ENCODE assay signal across 18 mouse cellular contexts in the genomic region with DNA sequence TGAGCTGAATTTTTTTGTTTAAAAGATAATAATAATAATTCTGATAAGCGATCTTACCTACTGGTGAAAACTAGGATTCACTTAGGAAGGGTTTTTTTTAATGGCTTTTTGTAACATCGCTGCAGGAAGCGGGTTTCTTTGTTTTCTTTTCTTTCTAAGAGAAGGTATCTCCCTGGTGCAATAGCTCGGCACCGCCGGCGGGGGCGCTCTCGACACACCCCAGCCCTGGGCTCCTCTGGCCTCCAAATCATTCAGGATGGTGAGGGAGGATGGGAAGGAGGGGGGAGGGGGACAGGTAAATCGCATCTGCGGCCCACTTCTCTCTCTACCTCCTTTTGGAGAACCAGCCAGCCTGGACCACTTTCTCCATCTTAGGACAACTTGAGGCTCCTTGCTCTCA.
A peak's percentile ranks its signal among the peaks of the same experiment; 100 is the strongest.
DNase-seq lines count a peak whose midpoint lies in the region; ATAC-seq and TF ChIP-seq lines count a peak whose summit lies in the region.
"Had no signal": no experiment of that assay in that cellular context is flagged by ENCODE, and none has a peak within 500 bp of the region (broad histone marks: within the 10 kb centered on the region; RNA-seq: fewer than 3 reads in every experiment).

No protein-coding gene starts in this region.

- no peaks in the 10 kb centered on the region for H3K36me3 ChIP-seq in forebrain, postnatal 0 days (ENCODE audit: insufficient read depth)
- no peaks in the 10 kb centered on the region for H3K36me3 ChIP-seq in forebrain, embryonic 15.5 days
- H3K36me3 ChIP-seq in midbrain, embryonic 11.5 days (ENCODE audit: control insufficient read depth, insufficient read depth, low read length), result no peaks in the 10 kb centered on the region
- H3K36me3 ChIP-seq in midbrain, embryonic 14.5 days (ENCODE audit: control insufficient read depth, insufficient read depth, low read length), result no peaks in the 10 kb centered on the region
- H3K36me3 ChIP-seq in hindbrain, embryonic 12.5 days, result no peaks in the 10 kb centered on the region
- H3K36me3 ChIP-seq: embryonic facial prominence, embryonic 10.5 days; heart, embryonic 13.5 days; hindbrain, embryonic 10.5 days; intestine, embryonic 15.5 days; liver, embryonic 13.5 days had no signal

- DNase-seq in forebrain, postnatal 0 days, result no peak
- peak; percentile 72 for DNase-seq in midbrain, embryonic 11.5 days (ENCODE audit: low spot score, missing footprints)
- no peak for DNase-seq in midbrain, embryonic 14.5 days
- peak; percentile 56 for DNase-seq in testis, postnatal 14 days (ENCODE audit: low spot score)
- DNase-seq in kidney, postnatal 14 days, result no peak
- DNase-seq: adrenal gland, adult 8-10 months; kidney, postnatal 25 days; liver, embryonic 13.5 days; lung, postnatal 14 days had no signal

- no peak overlapping the region for H3K9ac ChIP-seq in forebrain, postnatal 0 days
- H3K9ac ChIP-seq in forebrain, embryonic 15.5 days (replicated peaks), result no peak overlapping the region
- H3K9ac ChIP-seq in midbrain, embryonic 11.5 days (ENCODE audit: low read length), result no peak overlapping the region
- no peak overlapping the region for H3K9ac ChIP-seq in midbrain, embryonic 14.5 days (replicated peaks; ENCODE audit: low read length)
- H3K9ac ChIP-seq in hindbrain, embryonic 12.5 days, result no peak overlapping the region
- H3K9ac ChIP-seq: heart, embryonic 13.5 days; intestine, embryonic 15.5 days; liver, embryonic 13.5 days had no signal

- no peak overlapping the region for H3K4me3 ChIP-seq in forebrain, postnatal 0 days (ENCODE audit: low read depth, low read length)
- no peak overlapping the region for H3K4me3 ChIP-seq in forebrain, embryonic 15.5 days
- H3K4me3 ChIP-seq in midbrain, embryonic 11.5 days (ENCODE audit: low read depth, low read length), result no peak overlapping the region
- H3K4me3 ChIP-seq in midbrain, embryonic 14.5 days (replicated peaks; ENCODE audit: low read depth, low read length), result no peak overlapping the region
- H3K4me3 ChIP-seq in hindbrain, embryonic 12.5 days, result no peak overlapping the region
- H3K4me3 ChIP-seq: embryonic facial prominence, embryonic 10.5 days; erythroblast, embryonic 14.5 days; heart, embryonic 13.5 days; hindbrain, embryonic 10.5 days; intestine, embryonic 15.5 days; liver, embryonic 13.5 days; myocyte had no signal

- no peaks in the 10 kb centered on the region for H3K4me1 ChIP-seq in forebrain, postnatal 0 days (ENCODE audit: insufficient read depth)
- peaks cover 10% of the 10 kb centered on the region for H3K4me1 ChIP-seq in forebrain, embryonic 15.5 days
- no peaks in the 10 kb centered on the region for H3K4me1 ChIP-seq in midbrain, embryonic 11.5 days (ENCODE audit: control insufficient read depth, insufficient read depth, low read length)
- no peaks in the 10 kb centered on the region for H3K4me1 ChIP-seq in midbrain, embryonic 14.5 days (ENCODE audit: control insufficient read depth, insufficient read depth, low read length)
- no peaks in the 10 kb centered on the region for H3K4me1 ChIP-seq in hindbrain, embryonic 12.5 days
- H3K4me1 ChIP-seq: intestine, embryonic 15.5 days; liver, embryonic 13.5 days had no signal

- no peaks in the 10 kb centered on the region for H3K27me3 ChIP-seq in forebrain, postnatal 0 days (ENCODE audit: insufficient read depth, low read length)
- no peaks in the 10 kb centered on the region for H3K27me3 ChIP-seq in forebrain, embryonic 15.5 days
- H3K27me3 ChIP-seq in midbrain, embryonic 11.5 days (ENCODE audit: control insufficient read depth, insufficient read depth, low read length), result no peaks in the 10 kb centered on the region
- no peaks in the 10 kb centered on the region for H3K27me3 ChIP-seq in midbrain, embryonic 14.5 days (ENCODE audit: control insufficient read depth, insufficient read depth, low read length)
- no peaks in the 10 kb centered on the region for H3K27me3 ChIP-seq in hindbrain, embryonic 12.5 days
- H3K27me3 ChIP-seq: heart, embryonic 13.5 days; intestine, embryonic 15.5 days; liver, embryonic 13.5 days had no signal

- no peak overlapping the region for H3K27ac ChIP-seq in forebrain, postnatal 0 days (ENCODE audit: low read depth, low read length)
- no peak overlapping the region for H3K27ac ChIP-seq in forebrain, embryonic 15.5 days (replicated peaks)
- H3K27ac ChIP-seq in midbrain, embryonic 11.5 days (ENCODE audit: low read depth, low read length), result no peak overlapping the region
- H3K27ac ChIP-seq in midbrain, embryonic 14.5 days (replicated peaks; ENCODE audit: low read depth, low read length), result no peak overlapping the region
- H3K27ac ChIP-seq in hindbrain, embryonic 12.5 days, result no peak overlapping the region
- H3K27ac ChIP-seq: embryonic facial prominence, embryonic 10.5 days; heart, embryonic 13.5 days; hindbrain, embryonic 10.5 days; intestine, embryonic 15.5 days; liver, embryonic 13.5 days had no signal

- TF ChIP-seq CTCF in forebrain, postnatal 0 days (IDR thresholded peaks at IDR 0.05; ENCODE audit: low read depth), result peak; percentile 21; the same call in 1 of the 2 replicates

- no peak overlapping the region for H3K4me2 ChIP-seq in forebrain, postnatal 0 days (ENCODE audit: low read depth)
- H3K4me2 ChIP-seq in forebrain, embryonic 15.5 days (replicated peaks), result no peak overlapping the region
- no peak overlapping the region for H3K4me2 ChIP-seq in midbrain, embryonic 11.5 days
- H3K4me2 ChIP-seq in midbrain, embryonic 14.5 days (ENCODE audit: low read length), result no peak overlapping the region
- H3K4me2 ChIP-seq in hindbrain, embryonic 12.5 days (replicated peaks), result no peak overlapping the region
- H3K4me2 ChIP-seq: heart, embryonic 13.5 days; intestine, embryonic 15.5 days; liver, embryonic 13.5 days had no signal

- no peaks in the 10 kb centered on the region for H3K9me3 ChIP-seq in forebrain, postnatal 0 days (ENCODE audit: low read length)
- no peaks in the 10 kb centered on the region for H3K9me3 ChIP-seq in forebrain, embryonic 15.5 days
- no peaks in the 10 kb centered on the region for H3K9me3 ChIP-seq in midbrain, embryonic 11.5 days (ENCODE audit: control insufficient read depth, low read length)
- H3K9me3 ChIP-seq in midbrain, embryonic 14.5 days (ENCODE audit: control insufficient read depth, low read length), result no peaks in the 10 kb centered on the region
- H3K9me3 ChIP-seq in hindbrain, embryonic 12.5 days (replicated peaks), result no peaks in the 10 kb centered on the region
- H3K9me3 ChIP-seq: embryonic facial prominence, embryonic 10.5 days; hindbrain, embryonic 10.5 days; intestine, embryonic 15.5 days had no signal

- ATAC-seq in forebrain, postnatal 0 days, result no peak
- ATAC-seq in forebrain, embryonic 15.5 days (replicated peaks), result no peak
- no peak for ATAC-seq in midbrain, embryonic 11.5 days (ENCODE audit: low FRiP score)
- no peak for ATAC-seq in midbrain, embryonic 14.5 days (ENCODE audit: low FRiP score, low TSS enrichment)
- ATAC-seq in frontal cortex, adult (ENCODE audit: low TSS enrichment), result no peak
- no peak for ATAC-seq in hindbrain, embryonic 12.5 days (ENCODE audit: low FRiP score)
- ATAC-seq: intestine, embryonic 15.5 days had no signal

- WGBS in forebrain, postnatal 0 days, result 71% methylated on average over 11 of the region's 11 CpGs
- 68% methylated on average over 11 of the region's 11 CpGs for WGBS in forebrain, embryonic 15.5 days
- 66% methylated on average over 11 of the region's 11 CpGs for WGBS in midbrain, embryonic 11.5 days
- 62% methylated on average over 11 of the region's 11 CpGs for WGBS in midbrain, embryonic 14.5 days
- WGBS in hindbrain, embryonic 12.5 days, result 60% methylated on average over 11 of the region's 11 CpGs

Comparison
In these comparisons a context has a peak if more than half of its experiments do, and no peak if none do; other contexts are left out.
1. DNase-seq: peak in midbrain, embryonic 11.5 days (single experiment) and testis, postnatal 14 days (single experiment); none in forebrain, postnatal 0 days (single experiment), midbrain, embryonic 14.5 days (single experiment) and kidney, postnatal 14 days (single experiment).